Mouse (Mus musculus) adrenal gland, postnatal 36 days (tissue): ENCODE data around the gene Il27. TPM values are rescaled to one million over a fixed set of nuclear protein-coding genes. Genes with fewer than 3 reads are reported as not detected.

Experiments
- microRNA-seq: library from miRNA; unstranded; fragments of <30 nt; microRNA quantifications from one replicate; pipeline ENCODE4 v1.2.0, GENCODE M21; 2021
- total RNA-seq, 2 experiments: library from RNA; stranded (reverse); gene quantifications; 2 replicates each; pipeline ENCODE4 v1.2.3; 2021

The Il27 gene
- total RNA-seq, 2 experiments from 2014 or later = not detected

Small RNA genes within 50 kb of the gene (microRNA-seq; reads per million reads assigned to microRNA genes)
- 1.00 reads per million for gene Mir7059

Other genes starting within 250 kb of the Il27 start
- under 1 TPM; 0.36 to 0.60 TPM for gene Lat, start 225.4 kb downstream of the Il27 start, total RNA-seq
- 10 to 100 TPM; 35.5 to 37.4 TPM for gene Spns1, start 217.5 kb downstream of the Il27 start, total RNA-seq
- gene Nfatc2ip, start 198.2 kb downstream of the Il27 start, total RNA-seq = 1 to 10 TPM; 6.5 TPM
- under 1 TPM in 1 of 2 experiments, not detected in 1; 0.82 TPM for gene Cd19, start 180.1 kb downstream of the Il27 start, total RNA-seq
- gene Rabep2, start 166.2 kb downstream of the Il27 start, total RNA-seq = 10 to 100 TPM; 48.4 to 72.8 TPM
- under 1 TPM in 1 of 2 experiments, not detected in 1; 0.33 TPM for gene Atp2a1, start 131.8 kb downstream of the Il27 start, total RNA-seq
- 10 to 100 TPM; 55.3 to 59.5 TPM for gene Sh2b1, start 119.5 kb downstream of the Il27 start, total RNA-seq
- 100 to 1,000 TPM; 219 to 221 TPM for gene Tufm, start 107.6 kb downstream of the Il27 start, total RNA-seq
- 100 to 1,000 TPM in 1 of 2 experiments, 10 to 100 TPM in 1; 82.9 to 112 TPM for gene Atxn2l, start 91.5 kb downstream of the Il27 start, total RNA-seq
- 100 to 1,000 TPM; 243 to 301 TPM for gene Eif3c, start 28.5 kb downstream of the Il27 start, total RNA-seq
- 1 to 10 TPM; 1.5 TPM for gene Apobr, start 10.0 kb downstream of the Il27 start, total RNA-seq
- gene Cln3, start 9.1 kb downstream of the Il27 start, total RNA-seq = 10 to 100 TPM; 34.8 to 40.0 TPM
- 10 to 100 TPM; 20.8 to 27.0 TPM for gene Nupr1, start 35.9 kb upstream of the Il27 start, total RNA-seq
- 10 to 100 TPM; 39.0 to 41.7 TPM for gene Sgf29, start 54.4 kb upstream of the Il27 start, total RNA-seq
- gene Sult1a1, start 81.5 kb upstream of the Il27 start, total RNA-seq = 10 to 100 TPM; 34.1 to 52.7 TPM
- gene Bola2, start 100.5 kb upstream of the Il27 start, total RNA-seq = 10 to 100 TPM; 94.8 to 98.1 TPM
- 10 to 100 TPM in 1 of 2 experiments, 1 to 10 TPM in 1; 8.7 to 14.8 TPM for gene Slx1b, start 100.8 kb upstream of the Il27 start, total RNA-seq
- 10 to 100 TPM; 10.1 to 11.6 TPM for gene Coro1a, start 112.8 kb upstream of the Il27 start, total RNA-seq
- gene Mapk3, start 164.7 kb upstream of the Il27 start, total RNA-seq = 100 to 1,000 TPM; 129 to 150 TPM
- gene Gdpd3, start 171.4 kb upstream of the Il27 start, total RNA-seq = 1 to 10 TPM; 1.3 to 4.7 TPM
- gene Ypel3, start 182.0 kb upstream of the Il27 start, total RNA-seq = 100 to 1,000 TPM in 1 of 2 experiments, 10 to 100 TPM in 1; 88.9 to 157 TPM
- under 1 TPM; 0.46 to 0.70 TPM for gene Tbx6, start 186.5 kb upstream of the Il27 start, total RNA-seq
- gene Ppp4c, start 197.6 kb upstream of the Il27 start, total RNA-seq = 10 to 100 TPM; 81.0 to 86.5 TPM
- 10 to 100 TPM; 15.3 to 21.2 TPM for gene Fam57b, start 202.7 kb upstream of the Il27 start, total RNA-seq
- not detected for gene 4930451I11Rik, start 236.7 kb upstream of the Il27 start, total RNA-seq